Mouse (Mus musculus) thymus, postnatal 10 days (tissue): ENCODE measurements around the gene Hoxc4.

ENCODE experiments used
- DNase-seq, 2 experiments: peaks; one replicate each; pipeline ENCODE4 v3.0.0; 2021; ENCODE audit warnings: low spot score in 2 of 2

Gene Hoxc4

DNA sequence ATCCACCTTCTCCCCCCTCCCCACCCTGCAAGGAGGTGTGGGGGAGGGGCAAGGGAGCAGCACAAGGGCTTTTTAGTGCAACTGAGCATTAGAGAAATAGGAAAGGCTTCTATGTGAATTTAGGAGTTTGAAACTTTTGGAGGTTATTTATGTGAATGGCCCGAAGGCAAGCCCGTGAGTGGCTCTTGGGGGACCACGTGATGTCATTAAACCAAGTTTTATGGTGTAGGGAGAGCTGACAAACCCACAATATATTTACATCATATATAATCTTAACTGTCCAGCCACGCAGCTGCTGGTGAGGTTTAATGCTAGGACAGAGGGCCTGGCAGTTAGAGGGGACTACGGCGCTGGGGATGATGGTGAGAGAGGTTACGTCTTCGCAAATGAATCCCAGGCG is at the start of gene Hoxc4:
Gene Hoxc4, plus strand, starts transcription at position 299 of the 400 bp plus-strand sequence.
- no peak for DNase-seq

- no peak for DNase-seq
Observed at GRCm38 (mm10) chr15:102969296-102969695, 49.4 kb upstream of the Hoxc4 start.

DNA sequence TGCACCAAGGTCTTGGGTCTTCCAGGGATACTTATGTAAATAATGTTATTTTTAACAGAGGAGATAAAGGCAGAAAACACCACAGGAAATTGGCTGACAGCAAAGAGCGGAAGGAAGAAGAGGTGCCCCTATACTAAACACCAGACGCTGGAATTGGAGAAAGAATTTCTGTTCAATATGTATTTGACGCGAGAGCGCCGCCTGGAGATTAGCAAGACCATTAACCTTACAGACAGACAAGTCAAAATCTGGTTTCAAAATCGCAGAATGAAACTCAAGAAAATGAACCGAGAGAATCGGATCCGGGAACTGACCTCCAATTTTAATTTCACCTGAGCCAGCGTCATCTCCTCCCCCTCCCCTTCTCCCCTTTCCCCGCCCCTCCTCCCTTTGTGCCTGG is 48.0 kb upstream of the Hoxc4 start:
- no peak for DNase-seq

DNA sequence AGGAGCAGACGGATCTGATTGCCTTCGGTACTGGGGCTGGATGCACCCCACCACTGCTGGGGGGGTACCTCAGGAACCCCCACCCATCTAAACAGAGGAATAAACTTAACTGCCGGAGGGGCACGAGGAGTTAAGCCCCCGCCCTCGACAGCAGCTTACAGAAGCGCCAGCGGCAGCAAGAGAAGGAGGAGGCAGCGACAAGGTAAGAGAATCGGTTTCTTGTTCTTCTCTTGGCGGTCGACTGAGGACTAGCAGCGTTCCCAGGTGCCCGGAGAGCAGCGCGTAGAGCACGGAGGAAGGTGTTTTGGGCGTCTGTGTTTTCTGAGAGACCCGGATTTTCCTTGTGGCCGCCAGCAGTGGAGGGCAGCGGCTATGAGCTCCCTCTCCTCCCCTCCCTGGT is 46.5 kb upstream of the Hoxc4 start:
- no peak for DNase-seq

GRCm38 (mm10) chr15:102972753-102973152 is 46.0 kb upstream of the Hoxc4 start:
- no peak for DNase-seq

GRCm38 (mm10) chr15:102975034-102975433 is 43.7 kb upstream of the Hoxc4 start:
- DNase-seq: no peak

GRCm38 (mm10) chr15:102975688-102976111 is 43.0 kb upstream of the Hoxc4 start:
- no peak for DNase-seq

GRCm38 (mm10) chr15:102976171-102976570 is 42.6 kb upstream of the Hoxc4 start, which contains the start of gene Hoxc9:
Gene Hoxc9, plus strand, starts transcription at chr15:102976439.
- no peak for DNase-seq

DNA sequence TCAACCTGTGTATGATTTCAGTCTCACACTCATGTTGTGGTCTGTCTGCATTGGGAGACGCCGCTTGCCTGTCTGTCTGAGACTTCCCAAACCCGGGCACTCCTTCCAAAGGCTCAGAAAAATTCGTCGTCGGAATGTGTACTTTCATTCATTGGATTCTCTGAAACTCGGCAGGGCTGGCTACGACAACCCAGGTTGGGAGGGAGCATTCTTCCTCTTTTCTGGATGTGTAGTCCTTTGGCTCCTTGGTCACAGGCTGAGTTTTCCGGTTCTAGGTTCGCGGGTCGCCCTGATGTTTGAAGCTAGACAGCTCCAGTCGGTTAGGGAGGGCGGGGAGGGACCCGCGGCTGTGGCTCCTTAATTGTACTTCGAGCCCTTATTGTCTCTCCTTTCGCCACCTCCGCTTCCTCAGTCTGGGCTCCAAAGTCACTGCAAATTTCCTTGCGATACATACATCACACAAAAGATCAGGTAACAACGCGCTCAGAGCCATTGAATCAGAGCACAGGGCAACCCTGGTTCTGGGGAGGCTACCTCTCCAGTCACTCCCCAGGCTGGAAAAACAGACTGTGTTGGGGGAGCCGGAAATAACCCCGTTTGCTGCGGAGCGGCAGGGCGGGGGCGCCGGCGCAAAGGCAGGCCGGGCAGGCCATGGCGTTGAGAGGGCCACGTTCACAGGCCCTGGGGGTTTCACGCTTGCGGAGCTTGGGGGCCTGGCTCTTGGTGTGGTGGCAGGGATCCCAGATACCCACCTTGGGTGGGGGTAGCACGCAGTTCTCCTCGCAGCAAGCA is 41.9 kb upstream of the Hoxc4 start:
- no peak for DNase-seq

DNA sequence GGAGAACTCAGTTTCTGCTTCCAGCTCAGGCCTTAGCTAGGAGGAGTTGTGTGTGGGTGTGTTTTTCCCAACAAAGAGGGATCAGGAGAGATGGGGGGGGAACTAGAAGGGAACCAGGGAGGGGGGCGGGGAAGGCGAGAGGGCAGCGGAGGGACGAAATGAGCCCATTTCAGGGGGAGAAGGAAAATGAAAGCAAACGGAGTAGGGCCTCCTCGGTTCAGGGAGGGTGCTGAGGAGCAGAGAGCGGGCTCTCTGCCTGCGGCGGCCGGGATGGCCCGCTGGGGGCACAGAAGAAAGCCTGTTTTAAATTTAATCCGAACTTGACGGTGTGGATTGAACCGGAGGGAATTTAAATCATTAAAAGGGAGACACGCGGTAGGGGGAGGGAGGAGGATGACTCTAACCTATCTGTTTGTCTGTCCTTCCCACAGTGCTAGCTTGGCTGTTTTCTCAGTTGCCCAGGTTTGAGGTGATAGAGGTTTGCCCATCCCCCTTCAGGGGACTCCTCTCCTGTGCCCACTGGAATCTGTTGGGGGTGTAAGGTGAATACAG is 41.2 kb upstream of the Hoxc4 start:
- no peak for DNase-seq

GRCm38 (mm10) chr15:102978615-102979515 is 39.9 kb upstream of the Hoxc4 start:
- no peak for DNase-seq

- DNase-seq: no peak
Observed at GRCm38 (mm10) chr15:102979936-102980335, 38.8 kb upstream of the Hoxc4 start.

DNA sequence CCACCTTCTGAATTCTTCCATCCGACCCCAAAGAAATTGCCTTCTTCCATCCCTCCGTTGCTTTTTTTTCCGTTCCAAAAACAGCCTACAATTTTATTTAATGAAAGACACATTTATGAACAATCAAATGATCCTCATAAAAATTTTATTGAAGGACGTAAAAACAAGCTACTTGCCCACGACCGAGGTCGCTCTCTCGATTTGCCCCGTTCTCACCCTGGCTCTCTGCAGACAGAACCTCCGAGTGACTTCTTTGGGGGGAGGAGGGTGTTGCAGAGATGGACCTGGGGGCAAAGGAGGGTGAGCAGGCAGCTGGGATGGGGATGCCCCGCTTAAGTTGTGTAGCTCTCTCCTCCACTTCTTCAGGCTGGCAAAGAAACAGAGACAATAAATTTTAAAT is 38.4 kb upstream of the Hoxc4 start:
- DNase-seq: no peak

- no peak for DNase-seq
Observed at GRCm38 (mm10) chr15:102980912-102981311, 37.8 kb upstream of the Hoxc4 start.

DNA sequence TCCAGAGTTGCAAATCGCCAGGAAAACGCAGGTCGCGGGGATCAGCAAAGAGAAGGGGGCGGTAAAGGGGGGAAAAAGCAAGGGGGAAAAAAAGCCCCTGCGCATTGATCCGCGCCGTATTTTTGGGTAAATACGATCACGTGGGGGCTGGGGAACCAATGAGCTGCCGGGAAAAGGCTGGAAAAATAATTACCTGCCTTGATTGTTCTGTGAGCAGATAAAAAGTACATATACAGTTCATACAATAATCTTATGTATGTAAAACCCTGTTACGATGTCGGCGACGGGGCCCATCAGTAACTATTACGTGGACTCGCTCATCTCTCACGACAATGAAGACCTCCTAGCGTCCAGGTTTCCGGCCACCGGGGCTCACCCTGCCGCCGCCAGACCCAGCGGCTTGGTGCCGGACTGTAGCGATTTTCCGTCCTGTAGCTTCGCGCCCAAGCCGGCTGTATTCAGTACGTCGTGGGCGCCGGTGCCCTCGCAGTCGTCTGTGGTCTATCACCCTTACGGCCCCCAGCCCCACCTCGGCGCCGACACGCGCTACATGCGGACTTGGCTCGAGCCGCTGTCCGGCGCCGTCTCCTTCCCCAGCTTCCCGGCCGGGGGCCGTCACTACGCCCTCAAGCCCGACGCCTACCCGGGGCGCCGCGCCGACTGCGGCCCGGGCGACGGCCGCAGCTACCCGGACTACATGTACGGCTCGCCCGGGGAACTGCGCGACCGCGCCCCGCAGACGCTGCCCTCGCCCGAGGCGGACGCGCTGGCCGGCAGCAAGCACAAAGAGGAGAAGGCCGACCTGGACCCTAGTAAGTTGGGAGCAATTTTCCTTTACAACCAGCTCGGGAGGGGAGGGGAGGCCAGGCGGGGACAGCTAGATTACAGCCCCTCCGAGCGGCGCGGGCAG is 37.1 kb upstream of the Hoxc4 start:
- DNase-seq: no peak

GRCm38 (mm10) chr15:102983716-102984115 is 35.0 kb upstream of the Hoxc4 start:
- no peak for DNase-seq

GRCm38 (mm10) chr15:102984521-102984920 is 34.2 kb upstream of the Hoxc4 start:
- DNase-seq: no peak

DNA sequence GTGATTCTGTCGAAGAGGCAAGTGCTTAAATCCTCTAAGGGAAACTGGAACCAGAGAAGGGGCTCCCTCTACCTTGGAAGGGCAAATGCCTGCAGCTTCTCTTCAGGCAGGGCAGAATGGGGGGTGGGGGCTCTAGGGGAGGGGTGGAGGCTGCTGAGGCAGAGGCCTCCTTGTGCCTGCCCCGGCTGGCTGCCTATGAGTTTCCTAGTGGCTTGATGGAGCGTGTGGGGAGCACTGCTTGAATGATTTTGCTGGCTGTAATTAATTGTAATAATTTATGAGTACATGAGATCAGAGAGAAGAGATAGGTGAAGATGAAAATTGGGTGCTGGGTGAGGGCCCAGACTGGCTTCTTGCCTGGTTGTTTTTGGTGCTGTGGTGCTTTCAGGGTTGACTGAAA is 33.8 kb upstream of the Hoxc4 start:
- no peak for DNase-seq

DNA sequence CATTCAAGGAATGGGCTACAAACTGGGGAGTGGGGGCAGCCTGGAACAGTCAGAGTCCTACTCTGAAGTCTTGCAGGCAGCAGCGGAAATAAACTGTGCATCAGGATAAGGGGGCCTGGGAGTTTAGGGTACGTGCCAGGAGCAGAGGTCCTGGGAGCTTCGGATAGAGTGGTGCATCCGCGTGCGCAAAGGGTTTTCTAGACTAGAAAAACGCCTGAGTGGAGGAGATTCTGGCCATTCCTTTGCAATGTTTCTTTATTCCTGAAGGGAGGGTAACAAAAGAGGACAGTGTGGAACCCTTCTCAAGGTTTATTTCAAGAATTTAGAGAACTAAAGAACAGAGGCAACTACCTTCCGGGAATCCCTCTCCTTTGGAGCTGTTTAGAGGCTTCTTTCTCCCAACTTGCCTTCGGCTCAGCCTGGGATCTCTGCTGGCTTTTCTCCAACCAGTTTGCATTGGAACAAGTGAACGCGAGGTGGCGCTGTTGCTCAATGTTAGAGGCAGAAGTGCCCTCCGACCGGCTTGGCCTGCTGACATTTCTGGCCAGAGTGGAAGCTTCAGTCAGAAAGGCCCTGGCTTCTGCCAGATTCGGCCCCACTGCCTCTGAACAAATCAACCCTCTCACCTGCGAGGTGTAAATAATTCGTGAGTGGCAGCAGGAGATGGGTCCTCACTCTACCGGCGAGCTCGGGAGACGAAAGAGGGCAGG is 31.5 kb upstream of the Hoxc4 start:
- peak; percentile 36 to 83 for DNase-seq

GRCm38 (mm10) chr15:102988078-102988477 is 30.7 kb upstream of the Hoxc4 start:
- no peak for DNase-seq
